Mouse (Mus musculus): Measurements from ENCODE around the gene Bdkrb1.

GRCm38 (mm10) chr12:105582486-105582885, 20.4 kb upstream of the Bdkrb1 start:
- TF ChIP-seq CTCF (IDR thresholded peaks at IDR 0.05; ENCODE audit: low read depth) (no peak), EP300 (IDR thresholded peaks at IDR 0.05; ENCODE audit: low read depth) (no peak)
